Comparison of ENCODE assay signal across 8 mouse cellular contexts in genomic region chr6:48444310-48445180, GRCm38 (mm10). TPM values are rescaled to one million over a fixed set of nuclear protein-coding genes. Genes with fewer than 3 reads are reported as not detected.
DNase-seq lines count a peak whose midpoint lies in the region; ATAC-seq and TF ChIP-seq lines count a peak whose summit lies in the region.

No protein-coding gene starts in this region.

- 2% methylated on average over 32 of the region's 34 CpGs for WGBS in intestine, embryonic 16.5 days
- WGBS in liver, embryonic 12.5 days (ENCODE audit: insufficient replicate concordance), result 1% methylated on average over 32 of the region's 34 CpGs
- WGBS in neural tube, embryonic 12.5 days, result 2% methylated on average over 33 of the region's 34 CpGs

- peak overlapping the region; percentile 70 for H3K4me3 ChIP-seq in cortical plate, adult 2 months (ENCODE audit: insufficient read depth, low read length)
- peak overlapping the region; percentile 91 for H3K4me3 ChIP-seq in intestine, embryonic 16.5 days (ENCODE audit: low read length)
- peak overlapping the region; percentile 65 for H3K4me3 ChIP-seq in liver, embryonic 12.5 days
- H3K4me3 ChIP-seq in neural tube, embryonic 12.5 days, result peak overlapping the region; percentile 73

- peak overlapping the region; percentile 4; the same call in 1 of the 2 replicates for H3K27ac ChIP-seq in cortical plate, adult 2 months (ENCODE audit: insufficient read depth, low read length)
- peak overlapping the region; percentile 96 for H3K27ac ChIP-seq in intestine, embryonic 16.5 days (ENCODE audit: low read length)
- H3K27ac ChIP-seq in liver, embryonic 12.5 days, result peak overlapping the region; percentile 49
- H3K27ac ChIP-seq in neural tube, embryonic 12.5 days, result peak overlapping the region; percentile 63

- peak overlapping the region; percentile 96 for H3K9ac ChIP-seq in intestine, embryonic 16.5 days (ENCODE audit: low read depth, low read length)
- H3K9ac ChIP-seq in liver, embryonic 12.5 days, result peak overlapping the region; percentile 69
- peak overlapping the region; percentile 73 for H3K9ac ChIP-seq in neural tube, embryonic 12.5 days

- H3K27me3 ChIP-seq in intestine, embryonic 16.5 days (replicated peaks; ENCODE audit: control insufficient read depth, insufficient read depth, low read length), result no peaks in the 10 kb centered on the region
- H3K27me3 ChIP-seq in liver, embryonic 12.5 days (replicated peaks), result peaks cover 47% of the 10 kb centered on the region
- peaks cover 13% of the 10 kb centered on the region for H3K27me3 ChIP-seq in neural tube, embryonic 12.5 days (replicated peaks)

- no peak for TF ChIP-seq POLR2A in cortical plate, adult 2 months (IDR thresholded peaks at IDR 0.05; ENCODE audit: extremely low read depth, insufficient read depth, low read length)

- H3K4me1 ChIP-seq in cortical plate, adult 2 months (ENCODE audit: control insufficient read depth, insufficient read depth, low read length), result no peaks in the 10 kb centered on the region
- H3K4me1 ChIP-seq in intestine, embryonic 16.5 days (ENCODE audit: control insufficient read depth, insufficient read depth, low read length), result peaks cover 18% of the 10 kb centered on the region
- peaks cover 26% of the 10 kb centered on the region; the same call in 1 of the 2 replicates for H3K4me1 ChIP-seq in liver, embryonic 12.5 days
- peaks cover 19% of the 10 kb centered on the region for H3K4me1 ChIP-seq in neural tube, embryonic 12.5 days

- ATAC-seq in intestine, embryonic 16.5 days, result peak; percentile 74
- ATAC-seq in liver, embryonic 12.5 days, result peak; percentile 53
- peak; percentile 73 for ATAC-seq in neural tube, embryonic 12.5 days (ENCODE audit: low FRiP score, low read depth)

- TF ChIP-seq CTCF in cortical plate, adult 2 months (IDR thresholded peaks at IDR 0.05; ENCODE audit: extremely low read depth, insufficient read depth, low read length), result no peak

- H3K36me3 ChIP-seq in intestine, embryonic 16.5 days (ENCODE audit: control insufficient read depth, insufficient read depth, low read length), result peaks cover 19% of the 10 kb centered on the region
- peaks cover 18% of the 10 kb centered on the region for H3K36me3 ChIP-seq in liver, embryonic 12.5 days
- H3K36me3 ChIP-seq in neural tube, embryonic 12.5 days, result peaks cover 16% of the 10 kb centered on the region

- peak; percentile 11 to 65 for DNase-seq in spleen, postnatal 10 days (ENCODE audit: low spot score in 2 of 2)
- no peak for DNase-seq in spleen, adult 12 weeks (ENCODE audit: low spot score)
- peak; percentile 86 for DNase-seq in gastrocnemius, postnatal 25 days
- DNase-seq in thymus, postnatal 4 days, result peak; percentile 56

- no peaks in the 10 kb centered on the region for H3K9me3 ChIP-seq in intestine, embryonic 16.5 days (ENCODE audit: control insufficient read depth, low read length)
- 0 out of 2 replicates have a peak, but pooled peaks cover 8% of the 10 kb centered on the region for H3K9me3 ChIP-seq in liver, embryonic 12.5 days (replicated peaks)
- H3K9me3 ChIP-seq in neural tube, embryonic 12.5 days, result no peaks in the 10 kb centered on the region

- H3K4me2 ChIP-seq in intestine, embryonic 16.5 days (ENCODE audit: low read depth, low read length), result peak overlapping the region; percentile 78
- H3K4me2 ChIP-seq in liver, embryonic 12.5 days, result peak overlapping the region; percentile 90
- peak overlapping the region; percentile 94 for H3K4me2 ChIP-seq in neural tube, embryonic 12.5 days (replicated peaks)

RNA-seq across cellular contexts. Expression of gene Zfp467, which starts 1.1 kb away (rescaled TPM):
- 25.4 and 26.9 TPM in 2 replicates for polyA plus RNA-seq in cortical plate, adult 2 months (2012; rRNA removed)
- 10 to 100 TPM; 22.4 to 34.1 TPM for total RNA-seq in gastrocnemius, postnatal 25 days (2021)
- polyA plus RNA-seq in intestine, embryonic 16.5 days (2015; fragmentation: Nextera tagmentation; extraction: Ambion mirVana), result 17.3 and 17.8 TPM in 2 replicates
- polyA plus RNA-seq in liver, embryonic 12.5 days (2016; fragmentation: Nextera tagmentation; extraction: Ambion mirVana), result 2.9 and 3.9 TPM in 2 replicates
- polyA plus RNA-seq in neural tube, embryonic 12.5 days (2016; fragmentation: Nextera tagmentation; extraction: Ambion mirVana), result 18.4 and 18.5 TPM in 2 replicates

RNA-seq across cellular contexts. Expression of gene Sspo, which starts 3.5 kb away (rescaled TPM):
- 3.2 and 4.1 TPM in 2 replicates for polyA plus RNA-seq in cortical plate, adult 2 months (2012; rRNA removed)
- total RNA-seq in gastrocnemius, postnatal 25 days (2021), result under 1 TPM; 0.24 to 0.38 TPM
- polyA plus RNA-seq in intestine, embryonic 16.5 days (2015; fragmentation: Nextera tagmentation; extraction: Ambion mirVana), result 0.38 and 0.73 TPM in 2 replicates
- 0.04 TPM in 1 of 2 replicates, not detected in the other for polyA plus RNA-seq in liver, embryonic 12.5 days (2016; fragmentation: Nextera tagmentation; extraction: Ambion mirVana)
- 0.28 and 0.63 TPM in 2 replicates for polyA plus RNA-seq in neural tube, embryonic 12.5 days (2016; fragmentation: Nextera tagmentation; extraction: Ambion mirVana)

RNA-seq across cellular contexts. Expression of gene Krba1, which starts 49.2 kb away (rescaled TPM):
- 44.5 and 44.9 TPM in 2 replicates for polyA plus RNA-seq in cortical plate, adult 2 months (2012; rRNA removed)
- total RNA-seq in gastrocnemius, postnatal 25 days (2021), result 10 to 100 TPM; 14.5 to 15.9 TPM
- 16.0 and 18.2 TPM in 2 replicates for polyA plus RNA-seq in intestine, embryonic 16.5 days (2015; fragmentation: Nextera tagmentation; extraction: Ambion mirVana)
- polyA plus RNA-seq in liver, embryonic 12.5 days (2016; fragmentation: Nextera tagmentation; extraction: Ambion mirVana), result 3.9 and 4.1 TPM in 2 replicates
- polyA plus RNA-seq in neural tube, embryonic 12.5 days (2016; fragmentation: Nextera tagmentation; extraction: Ambion mirVana), result 26.3 and 27.4 TPM in 2 replicates

Comparison
In these comparisons a context has a peak if more than half of its experiments do, and no peak if none do; other contexts are left out.
1. H3K27ac ChIP-seq: peak in every context shown above with its lines; median percentile 96 in intestine, embryonic 16.5 days; 63 in neural tube, embryonic 12.5 days; 49 in liver, embryonic 12.5 days; 4 in cortical plate, adult 2 months.